Mouse (Mus musculus) hindbrain, postnatal 0 days (tissue): Measurements from ENCODE around the gene Traf7. TPM values are rescaled to one million over a fixed set of nuclear protein-coding genes. Genes with fewer than 3 reads are reported as not detected.

Experiments used
- ATAC-seq: fragments of 200-750 bp; cut with Nextera tagmentation; 2 replicates; pipeline ENCODE4 v1.8.0; 2017; ENCODE audit warnings: mild to moderate bottlenecking, moderate TSS enrichment, moderate library complexity
- DNase-seq: peaks from one replicate; pipeline ENCODE4 v3.0.0-alpha.2; 2015; ENCODE audit warnings: low spot score
- H3K27ac ChIP-seq: fragments of 300-500 bp; sonication (generic); 2 replicates; pipeline ENCODE4 v1.5.1; 2014; ENCODE audit warnings: mild to moderate bottlenecking
- H3K27me3 ChIP-seq: fragments of 300-500 bp; sonication (generic); 2 replicates; pipeline ENCODE4 v1.6.1; 2014; ENCODE audit warnings: low read length, mixed read lengths; ENCODE audit not compliant: insufficient read depth
- H3K36me3 ChIP-seq: fragments of 300-500 bp; sonication (generic); 2 replicates; pipeline ENCODE4 v1.6.1; 2014; ENCODE audit warnings: low read length, mixed read lengths; ENCODE audit not compliant: insufficient read depth
- H3K4me1 ChIP-seq: fragments of 300-500 bp; sonication (generic); 2 replicates; pipeline ENCODE4 v1.6.1; 2014; ENCODE audit warnings: antibody characterized with exemption, low read length, mixed read lengths; ENCODE audit not compliant: insufficient read depth
- H3K4me2 ChIP-seq: fragments of 300-500 bp; sonication (generic); 2 replicates; pipeline ENCODE4 v1.6.1; 2014; ENCODE audit warnings: low read depth, mild to moderate bottlenecking, low read length, moderate library complexity, mixed read lengths
- H3K4me3 ChIP-seq: fragments of 300-500 bp; sonication (generic); 2 replicates; pipeline ENCODE4 v1.5.1; 2014; ENCODE audit warnings: low read length
- H3K9ac ChIP-seq: fragments of 300-500 bp; sonication (generic); replicated peaks from 2 replicates; pipeline ENCODE4 v1.6.1; 2014; ENCODE audit warnings: mild to moderate bottlenecking, low read length, moderate library complexity, mixed read lengths
- H3K9me3 ChIP-seq: fragments of 300-500 bp; sonication (generic); 2 replicates; pipeline ENCODE4 v1.6.1; 2016; ENCODE audit warnings: low read length, mixed read lengths
- CTCF ChIP-seq: IDR thresholded peaks from 2 replicates; pipeline ENCODE4 v1.5.1; 2016; ENCODE audit warnings: antibody characterized with exemption, control low read depth, low read depth
- WGBS: fragments of 180-500 bp; shearing (Covaris S2); extraction: QIAGEN DNeasy Blood & Tissue Kit; methylation state at CpG from one replicate; pipeline ENCODE4 v1.1.7; 2014; 5-methylcytosine and 5-hydroxymethylcytosine counted together
- polyA plus RNA-seq: library from polyadenylated mRNA; unstranded; fragments of >200 nt; fragmentation: Nextera tagmentation; extraction: Ambion mirVana; gene quantifications from 2 replicates; pipeline ENCODE4 v1.2.1, GENCODE M21; 2015
- total RNA-seq: library from RNA; depleted of rRNA; stranded (reverse); fragments of >200 nt; gene quantifications from 2 replicates; pipeline ENCODE4 v1.2.3, GENCODE M21; 2014

The Traf7 gene
- total and polyA plus RNA-seq, 2 experiments from 2014 or later = 64.0 to 165 TPM

- peak overlapping the region; percentile 97 for H3K27ac ChIP-seq
- peak overlapping the region; percentile 96 for H3K9ac ChIP-seq
- H3K9me3 ChIP-seq = no peaks in the 10 kb centered on the region
- no peaks in the 10 kb centered on the region for H3K36me3 ChIP-seq
- DNase-seq = peak; percentile 66
- under 1% methylated on average over 55 of the region's 81 CpGs for WGBS
- TF ChIP-seq CTCF = no peak
- peak overlapping the region; percentile 96 for H3K4me3 ChIP-seq
- H3K4me2 ChIP-seq = peak overlapping the region; percentile 70
- peak; percentile 68 for ATAC-seq
- H3K4me1 ChIP-seq = peaks cover 18% of the 10 kb centered on the region
- H3K27me3 ChIP-seq = no peaks in the 10 kb centered on the region
These were observed 39.0 kb downstream of the Traf7 start for GRCm38 (mm10) chr17:24488662-24489264.

- H3K9me3 ChIP-seq = no peaks in the 10 kb centered on the region
- no peak for TF ChIP-seq CTCF
- H3K4me2 ChIP-seq = peak within 1 kb of the TSS; percentile 70
- H3K4me3 ChIP-seq = peak within 1 kb of the TSS; percentile 96
- WGBS = 1% methylated on average over 45 of the region's 45 CpGs
- H3K27ac ChIP-seq = peak within 1 kb of the TSS; percentile 97
- no peaks in the 10 kb centered on the region for H3K36me3 ChIP-seq
- H3K9ac ChIP-seq = peak within 1 kb of the TSS; percentile 96
- H3K4me1 ChIP-seq = peaks cover 18% of the 10 kb centered on the region
- DNase-seq (peak; percentile 82), ATAC-seq (peak; percentile 68)
- no peaks in the 10 kb centered on the region for H3K27me3 ChIP-seq
These were observed 39.5 kb downstream of the Traf7 start, which contains the start of gene Caskin1 for GRCm38 (mm10) chr17:24488186-24488661. TSS of gene Caskin1 (plus strand) at chr17:24488601.

GRCm38 (mm10) chr17:24485090-24485860 lies 42.5 kb downstream of the Traf7 start:
- TF ChIP-seq CTCF = no peak
- no peaks in the 10 kb centered on the region for H3K27me3 ChIP-seq
- ATAC-seq (no peak), DNase-seq (peak; percentile 73)
- no peak overlapping the region for H3K4me3 ChIP-seq
- no peaks in the 10 kb centered on the region for H3K9me3 ChIP-seq
- WGBS = 45% methylated on average over 11 of the region's 11 CpGs
- H3K27ac ChIP-seq = peak overlapping the region; percentile 60; the same call in 1 of the 2 replicates
- no peak overlapping the region; the same call in 1 of the 2 replicates for H3K9ac ChIP-seq
- peaks cover 18% of the 10 kb centered on the region for H3K4me1 ChIP-seq
- H3K4me2 ChIP-seq = no peak overlapping the region
- H3K36me3 ChIP-seq = no peaks in the 10 kb centered on the region

GRCm38 (mm10) chr17:24483495-24483894 lies 44.2 kb downstream of the Traf7 start:
- 83% methylated on average over 3 of the region's 3 CpGs for WGBS
- no peak overlapping the region for H3K4me2 ChIP-seq

GRCm38 (mm10) chr17:24481027-24481815 lies 46.5 kb downstream of the Traf7 start:
- 93% methylated on average over 20 of the region's 20 CpGs for WGBS
- Histone ChIP-seq H3K4me3 (no peak overlapping the region), H3K36me3 (peaks cover 10% of the 10 kb centered on the region; the same call in 1 of the 2 replicates), H3K4me1 (0 out of 2 replicates have a peak, but pooled peaks cover 11% of the 10 kb centered on the region), H3K4me2 (no peak overlapping the region), H3K9ac (no peak overlapping the region), H3K27ac (no peak overlapping the region), H3K27me3 (no peaks in the 10 kb centered on the region), H3K9me3 (no peaks in the 10 kb centered on the region)
- DNase-seq (no peak), ATAC-seq (no peak)
- TF ChIP-seq CTCF = no peak

More at GRCm38 (mm10) chr17:24483495-24483894, 44.2 kb downstream of the Traf7 start:
- no peaks in the 10 kb centered on the region for H3K9me3 ChIP-seq
- no peak for TF ChIP-seq CTCF
- no peak overlapping the region for H3K27ac ChIP-seq
- DNase-seq = no peak
- no peak overlapping the region for H3K4me3 ChIP-seq
- H3K9ac ChIP-seq = no peak overlapping the region
- H3K4me1 ChIP-seq = peaks cover 11% of the 10 kb centered on the region
- H3K36me3 ChIP-seq = no peaks in the 10 kb centered on the region
- H3K27me3 ChIP-seq = no peaks in the 10 kb centered on the region
- ATAC-seq = no peak

GRCm38 (mm10) chr17:24480201-24480826 lies 47.4 kb downstream of the Traf7 start:
- ATAC-seq = no peak
- no peaks in the 10 kb centered on the region for H3K27me3 ChIP-seq
- no peak overlapping the region for H3K27ac ChIP-seq
- no peak for DNase-seq
- no peaks in the 10 kb centered on the region for H3K9me3 ChIP-seq
- no peak overlapping the region for H3K4me3 ChIP-seq
- H3K4me2 ChIP-seq = no peak overlapping the region
- WGBS = 34% methylated on average over 3 of the region's 3 CpGs
- peak; percentile 61 for TF ChIP-seq CTCF
- H3K4me1 ChIP-seq = 0 out of 2 replicates have a peak, but pooled peaks cover 9% of the 10 kb centered on the region
- H3K36me3 ChIP-seq = peaks cover 20% of the 10 kb centered on the region
- no peak overlapping the region for H3K9ac ChIP-seq
